Mouse (Mus musculus) kidney, adult 8-10 months (tissue): Measurements from ENCODE around the gene Pbx1.
"Not testable (repeated sequence)": the region's sequence is repeated elsewhere in the genome, so short reads cannot be mapped to it uniquely, and the experiment has no call there.

Experiments
- DNase-seq, 2 experiments: peaks; one replicate each; pipeline ENCODE4 v3.0.0; 2022

Pbx1 gene

DNA sequence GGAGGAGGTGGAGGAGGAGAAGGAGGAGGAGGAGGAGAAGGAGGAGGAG lies at the start of gene Pbx1:
Pbx1 (minus strand) TSS at position 39 of the 49 bp plus-strand sequence.
- DNase-seq = not testable (repeated sequence)

DNA sequence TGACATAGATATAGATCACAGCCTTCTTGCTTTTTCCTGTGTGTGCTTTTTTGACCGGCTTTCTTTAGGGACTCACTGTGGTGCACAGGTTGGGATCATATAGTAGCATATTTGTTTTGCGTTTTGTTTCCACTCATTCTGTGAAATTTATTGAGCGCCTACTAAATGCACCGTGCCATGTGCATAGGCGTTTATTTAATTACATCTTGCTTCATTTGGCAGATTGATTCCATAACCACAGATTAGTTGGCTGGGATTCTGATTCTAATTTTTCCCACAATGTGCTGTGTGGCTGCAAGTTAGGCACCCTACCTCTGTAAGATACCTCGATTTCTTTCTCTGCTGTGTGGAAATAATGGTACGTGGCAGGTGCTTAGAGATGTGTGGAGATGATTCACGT lies 47.6 kb upstream of the Pbx1 start:
- no peak for DNase-seq

DNA sequence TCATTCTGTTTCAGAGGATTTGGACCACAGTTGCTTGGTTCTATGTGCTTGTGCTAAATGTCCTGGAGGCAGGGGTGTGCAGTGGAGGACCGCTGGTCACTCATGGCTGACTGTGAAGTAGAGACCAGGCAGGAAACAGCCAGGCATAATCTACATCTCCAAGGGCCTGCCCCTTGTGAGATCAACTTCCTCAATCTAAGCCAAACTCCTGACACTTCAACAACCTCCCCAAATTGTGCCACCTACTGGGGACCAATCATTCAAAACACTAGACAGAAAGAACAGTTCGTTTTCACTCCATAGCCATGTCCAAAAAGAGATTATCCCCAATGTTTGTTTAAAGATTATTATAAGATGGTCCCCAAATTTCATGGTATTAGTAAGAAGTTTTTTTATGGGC lies 46.8 kb upstream of the Pbx1 start:
- DNase-seq = no peak

GRCm38 (mm10) chr1:168476917-168477316 lies 44.8 kb upstream of the Pbx1 start:
- DNase-seq = no peak

DNA sequence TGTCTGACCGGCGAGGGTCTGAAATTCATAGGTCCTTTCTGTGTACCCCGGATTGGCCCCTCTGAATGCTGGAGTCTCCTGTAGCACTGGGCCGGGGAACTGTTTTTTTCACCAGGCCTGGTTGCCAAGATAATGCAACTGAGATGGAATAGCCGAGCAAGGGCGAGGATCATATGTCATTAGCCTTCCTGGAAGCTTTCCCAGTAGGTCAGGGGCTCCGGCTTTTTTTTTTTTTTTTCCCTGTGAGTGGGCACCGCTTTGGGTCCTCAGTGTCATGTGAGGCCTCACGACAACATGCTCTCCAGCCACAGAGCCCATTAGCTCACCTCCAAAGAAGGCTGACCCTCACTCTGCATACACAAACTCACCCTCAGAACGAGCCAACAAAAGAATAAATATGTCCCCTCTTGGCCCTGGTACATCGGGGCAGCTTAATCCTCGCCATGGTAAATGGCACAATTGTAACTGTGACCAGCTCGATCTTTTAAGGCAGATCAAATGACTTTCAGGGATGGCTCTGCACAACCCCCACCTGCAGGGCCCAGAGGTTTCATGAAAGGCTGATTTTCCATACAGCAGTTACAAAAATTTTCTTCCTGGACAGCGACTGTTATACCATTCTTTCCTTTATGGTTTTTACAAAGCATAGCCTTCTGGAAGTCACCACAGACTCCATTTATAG lies 44.3 kb upstream of the Pbx1 start:
- no peak for DNase-seq

- no peak for DNase-seq
Observed at GRCm38 (mm10) chr1:168475579-168476208, 43.6 kb upstream of the Pbx1 start.

- no peak for DNase-seq
Observed at GRCm38 (mm10) chr1:168473255-168474069, 41.4 kb upstream of the Pbx1 start.

DNA sequence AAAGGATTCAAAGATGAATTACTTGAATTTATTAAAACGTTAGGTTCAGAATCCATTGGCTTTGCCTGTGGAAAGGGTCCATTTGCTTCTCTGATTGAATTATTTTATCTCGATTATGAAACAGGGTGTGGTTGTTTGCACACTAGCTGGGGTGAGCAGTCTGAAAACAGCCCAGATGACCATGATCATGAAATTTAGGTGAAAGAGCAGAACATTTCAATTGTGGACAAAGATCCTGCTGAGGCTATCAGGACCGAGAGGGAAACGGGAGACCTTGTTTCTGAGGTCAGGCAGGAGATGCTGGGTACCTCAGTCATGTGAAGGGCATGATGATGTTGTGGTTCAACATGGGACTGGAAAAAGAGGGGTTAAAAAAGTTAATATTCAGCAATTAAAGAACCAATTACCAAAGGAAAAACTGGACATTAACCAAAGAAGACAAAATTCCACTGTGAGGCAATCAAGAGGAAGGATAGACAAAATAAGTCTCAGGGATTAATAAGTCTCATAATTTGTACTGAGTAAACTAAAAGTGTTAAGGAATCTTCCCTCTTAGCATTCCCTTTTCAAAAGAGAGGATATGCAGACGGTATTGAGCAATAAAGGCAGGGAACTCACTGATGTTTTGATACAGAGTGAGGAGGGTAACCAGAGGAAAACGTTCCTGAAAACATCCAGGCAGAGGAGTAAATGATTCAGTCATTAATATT lies 40.6 kb upstream of the Pbx1 start:
- no peak for DNase-seq

GRCm38 (mm10) chr1:168459426-168459825 lies 27.4 kb upstream of the Pbx1 start:
- no peak for DNase-seq

DNA sequence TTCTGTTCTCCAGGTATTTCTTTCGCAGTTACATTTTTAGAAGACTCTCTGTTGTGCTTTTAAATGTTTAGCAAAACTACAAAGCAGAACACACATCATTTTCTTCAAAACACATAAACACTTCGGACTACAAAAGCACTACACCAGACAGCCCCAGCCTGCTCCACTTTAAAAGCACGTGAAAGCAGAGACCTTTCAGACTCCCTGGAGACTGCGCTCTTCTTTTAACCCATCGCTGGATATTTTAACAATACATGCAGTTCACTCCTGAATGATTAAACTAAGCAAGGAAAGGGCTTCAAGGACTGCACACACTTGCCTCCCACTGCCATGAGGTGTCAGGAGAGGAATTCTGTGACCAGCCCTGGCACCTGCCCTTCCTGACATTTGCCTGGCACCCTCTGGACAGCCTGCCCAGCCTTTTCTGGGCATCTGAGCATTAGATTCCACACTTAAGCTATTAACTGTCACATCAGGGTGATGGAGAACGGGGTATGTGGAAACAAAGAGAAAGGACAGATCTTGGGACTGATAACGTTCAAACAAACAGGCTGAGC lies 25.2 kb upstream of the Pbx1 start:
- no peak for DNase-seq

GRCm38 (mm10) chr1:168455178-168455577 lies 23.1 kb upstream of the Pbx1 start:
- DNase-seq = no peak

- DNase-seq = no peak
Observed at GRCm38 (mm10) chr1:168433671-168434070, 1.6 kb upstream of the Pbx1 start.

- DNase-seq = peak; percentile 98 to 100
Observed at GRCm38 (mm10) chr1:168432281-168432725, 233 bp upstream of the Pbx1 start.

DNA sequence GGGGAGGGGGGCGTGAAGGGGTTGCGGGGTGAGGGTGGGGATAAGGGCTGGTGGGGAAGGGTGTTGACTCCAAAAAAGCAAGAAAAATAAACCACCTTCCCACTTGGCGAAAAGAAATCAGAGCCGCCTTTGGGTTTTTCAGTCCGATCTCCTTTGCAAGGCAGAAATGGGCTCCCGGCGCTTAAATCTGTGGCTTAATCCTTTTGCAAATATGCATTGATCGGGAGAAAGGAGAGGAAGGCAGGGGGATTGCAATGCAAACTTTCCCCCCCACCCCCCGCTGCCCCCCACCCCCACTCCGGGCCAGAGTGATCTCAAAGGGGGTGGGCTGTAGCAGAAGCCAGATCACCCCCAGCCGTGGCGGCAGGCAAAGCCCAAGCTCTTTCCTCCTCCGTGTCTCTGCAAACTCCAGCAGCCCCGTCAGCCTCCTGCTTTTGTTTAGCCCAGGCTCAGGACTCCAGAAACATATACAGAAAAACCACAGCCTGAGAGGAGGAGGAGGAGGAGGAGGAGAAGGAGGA lies 299 bp downstream of the Pbx1 start:
- DNase-seq = no peak

DNA sequence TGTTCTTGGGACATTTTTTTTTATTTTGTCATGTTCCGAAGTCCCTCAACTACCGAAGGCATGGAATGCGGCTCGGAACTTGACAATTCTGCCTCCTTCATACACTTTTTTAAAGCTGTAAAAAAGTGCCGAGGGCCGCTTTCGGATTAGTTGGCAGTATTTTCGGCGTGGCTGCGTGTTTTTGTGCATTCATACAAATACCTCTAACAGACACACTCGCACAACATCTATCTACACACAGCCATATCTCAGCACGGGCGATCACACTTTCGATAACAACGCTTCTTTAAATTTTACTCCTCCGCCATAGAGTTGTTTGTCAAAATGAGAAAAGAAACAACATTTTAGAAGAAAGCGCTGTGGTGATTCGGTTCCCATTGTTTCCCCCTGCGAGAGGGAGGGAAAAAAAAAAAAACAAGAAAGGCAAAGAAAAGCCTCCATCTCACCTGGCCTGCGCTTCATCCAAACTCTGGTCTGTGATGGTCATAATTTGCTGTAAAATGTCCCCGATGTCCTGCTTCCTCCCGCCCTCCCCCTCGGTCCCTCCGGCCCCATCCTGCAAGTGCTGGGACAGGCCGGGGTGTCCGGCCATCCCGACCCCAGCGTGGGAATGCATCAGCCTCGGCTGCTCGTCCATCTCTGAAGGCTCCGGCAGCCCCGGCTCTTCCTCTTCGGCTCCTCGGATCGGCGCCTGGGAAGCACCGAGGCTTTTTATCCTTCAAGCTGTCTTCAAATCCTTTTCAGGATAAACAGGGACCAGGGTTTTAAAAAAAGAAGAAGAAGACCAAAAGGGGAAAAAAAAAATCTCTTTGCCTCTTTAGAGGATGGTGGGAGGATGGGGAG lies 981 bp downstream of the Pbx1 start:
- peak in 1 of 2 experiments; percentile 42 for DNase-seq

GRCm38 (mm10) chr1:168429856-168430644 lies 2.0 kb downstream of the Pbx1 start:
- DNase-seq = no peak

GRCm38 (mm10) chr1:168429406-168429805 lies 2.7 kb downstream of the Pbx1 start:
- no peak for DNase-seq

DNA sequence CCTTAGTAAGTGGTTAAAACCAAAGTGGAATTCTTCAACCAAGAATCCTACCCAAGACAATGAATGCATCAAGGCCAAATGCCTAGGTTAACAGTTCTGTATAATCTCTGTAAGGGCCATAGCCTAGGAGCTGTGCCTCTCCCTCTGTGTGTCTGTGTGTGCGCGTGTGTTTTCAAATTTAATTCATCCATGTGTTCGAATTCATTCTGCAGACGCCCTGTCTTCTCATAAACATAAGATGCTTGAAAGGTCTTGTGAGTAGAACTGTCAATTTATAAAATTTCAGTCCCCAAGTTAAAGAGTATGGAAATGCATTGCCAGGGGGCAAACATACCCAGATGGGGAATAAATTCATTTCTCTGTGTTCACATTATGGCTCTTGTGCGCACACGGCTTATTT lies 3.8 kb downstream of the Pbx1 start:
- no peak for DNase-seq

DNA sequence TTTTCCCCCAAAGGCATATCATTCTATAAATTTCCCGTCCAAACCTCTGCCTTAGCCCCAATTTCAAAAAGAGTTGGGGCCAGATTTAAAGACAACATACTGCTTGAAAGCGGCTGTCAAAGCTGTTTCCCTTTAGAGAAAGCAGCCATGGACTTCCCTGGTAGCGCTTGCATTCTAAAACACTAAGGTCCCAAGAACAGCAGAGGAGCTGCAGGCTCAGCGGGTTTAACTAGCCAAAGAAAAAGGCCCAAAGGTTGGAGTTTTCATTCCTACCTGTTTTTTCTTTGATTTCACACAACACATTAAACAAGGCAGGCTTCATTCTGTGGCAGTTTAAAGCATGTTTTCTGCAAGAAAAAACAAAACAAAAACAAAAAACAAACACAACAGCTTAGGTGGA lies 4.5 kb downstream of the Pbx1 start:
- no peak for DNase-seq

- DNase-seq = no peak
Observed at GRCm38 (mm10) chr1:168426900-168427299, 5.2 kb downstream of the Pbx1 start.

- no peak for DNase-seq
Observed at GRCm38 (mm10) chr1:168426281-168426680, 5.8 kb downstream of the Pbx1 start.
